8 mouse cellular contexts compared by ENCODE assay signal in the genomic region with DNA sequence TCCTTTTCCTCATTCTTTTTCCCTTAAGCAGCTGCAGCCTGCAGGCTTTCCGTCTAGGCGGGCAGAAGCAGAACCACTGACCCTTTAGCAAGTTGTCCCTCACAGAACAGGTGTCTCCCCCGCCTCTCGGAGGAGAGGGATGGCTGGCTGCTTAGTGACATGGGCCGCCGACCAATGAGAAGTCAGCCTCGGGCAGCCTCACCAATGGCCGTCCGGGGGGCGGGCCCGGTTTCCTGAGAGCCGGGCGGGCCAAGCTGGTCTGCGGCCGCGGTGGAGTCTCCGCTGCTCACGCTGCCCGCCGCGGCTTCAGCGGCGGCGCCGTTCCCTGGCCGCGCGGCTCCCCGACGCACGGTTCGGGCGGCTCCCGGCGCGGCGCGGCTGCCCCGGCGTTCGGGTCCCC. TPM values are rescaled to one million over a fixed set of nuclear protein-coding genes. Genes with fewer than 3 reads are reported as not detected.
DNase-seq lines count a peak whose midpoint lies in the region; ATAC-seq and TF ChIP-seq lines count a peak whose summit lies in the region.

A gene (plus strand): TSS at position 270 of the 400 bp plus-strand sequence.

- peak; percentile 85 for DNase-seq in CD4-positive, CD25-positive, alpha-beta regulatory T cell, adult 2 months (ENCODE audit: low read depth, low spot score)
- peak; percentile 77 for DNase-seq in brain, embryonic 18.5 days (ENCODE audit: low read depth, low spot score)
- DNase-seq in kidney, postnatal 0 days (ENCODE audit: low spot score), result peak; percentile 96
- peak; percentile 79 for DNase-seq in liver, adult 2 months (ENCODE audit: extremely low read depth, low read depth, low spot score)
- DNase-seq in spleen, postnatal 36 days (ENCODE audit: low spot score in 2 of 2), result peak; percentile 90 to 92

- peak within 1 kb of the TSS; percentile 99 for H3K4me2 ChIP-seq in heart, embryonic 12.5 days
- H3K4me2 ChIP-seq in kidney, postnatal 0 days (ENCODE audit: low read length), result peak within 1 kb of the TSS; percentile 98

- TF ChIP-seq CTCF in kidney, postnatal 0 days (IDR thresholded peaks at IDR 0.05; ENCODE audit: low read depth), result no peak
- no peak for TF ChIP-seq CTCF in liver, adult 2 months (IDR thresholded peaks at IDR 0.05; ENCODE audit: low read depth, low read length)

- H3K4me1 ChIP-seq in erythroblast, embryonic 14.5 days (ENCODE audit: control insufficient read depth), result peaks cover 47% of the 10 kb centered on the region
- peaks cover 18% of the 10 kb centered on the region for H3K4me1 ChIP-seq in heart, embryonic 12.5 days (replicated peaks)
- no peaks in the 10 kb centered on the region; the same call in 1 of the 2 replicates for H3K4me1 ChIP-seq in kidney, postnatal 0 days (replicated peaks; ENCODE audit: insufficient read depth, low read length)
- peaks cover 9% of the 10 kb centered on the region for H3K4me1 ChIP-seq in liver, adult 2 months (ENCODE audit: control insufficient read depth, insufficient read depth, low read length)

- no peaks in the 10 kb centered on the region for H3K9me3 ChIP-seq in erythroblast, embryonic 14.5 days (ENCODE audit: control insufficient read depth, low read length)
- no peaks in the 10 kb centered on the region for H3K9me3 ChIP-seq in heart, embryonic 12.5 days (replicated peaks)
- no peaks in the 10 kb centered on the region for H3K9me3 ChIP-seq in kidney, postnatal 0 days (replicated peaks; ENCODE audit: low read length)

- H3K27ac ChIP-seq in heart, embryonic 12.5 days (ENCODE audit: poor library complexity, severe bottlenecking), result no peak within 1 kb of the TSS
- peak within 1 kb of the TSS; percentile 77; the same call in 1 of the 2 replicates for H3K27ac ChIP-seq in kidney, postnatal 0 days
- peak within 1 kb of the TSS; percentile 30 for H3K27ac ChIP-seq in liver, adult 2 months (replicated peaks; ENCODE audit: insufficient read depth, low read depth, low read length)

- peak; percentile 49; the same call in 1 of the 2 replicates for TF ChIP-seq POLR2A in liver, adult 2 months (IDR thresholded peaks at IDR 0.05; ENCODE audit: extremely low read depth, insufficient read depth, low read length)

- peaks cover 46% of the 10 kb centered on the region for H3K27me3 ChIP-seq in erythroblast, embryonic 14.5 days (ENCODE audit: control insufficient read depth)
- H3K27me3 ChIP-seq in heart, embryonic 12.5 days (replicated peaks), result peaks cover 41% of the 10 kb centered on the region
- no peaks in the 10 kb centered on the region for H3K27me3 ChIP-seq in kidney, postnatal 0 days (ENCODE audit: insufficient read depth, low read length)
- H3K27me3 ChIP-seq in liver, adult 2 months (ENCODE audit: control insufficient read depth, insufficient read depth, low read length), result no peaks in the 10 kb centered on the region

- peak; percentile 95 for ATAC-seq in heart, embryonic 12.5 days (ENCODE audit: insufficient number of reproducible peaks, low FRiP score)
- peak; percentile 99 for ATAC-seq in kidney, postnatal 0 days (replicated peaks; ENCODE audit: low FRiP score, low read depth)
- ATAC-seq in monocyte, adult 5-6 weeks (replicated peaks; ENCODE audit: insufficient number of reproducible peaks, low FRiP score, low TSS enrichment, poor library complexity, severe bottlenecking), result peak; percentile 91

- H3K9ac ChIP-seq in heart, embryonic 12.5 days, result peak within 1 kb of the TSS; percentile 93
- peak within 1 kb of the TSS; percentile 86 for H3K9ac ChIP-seq in kidney, postnatal 0 days (ENCODE audit: low read depth, low read length)
- peak within 1 kb of the TSS; percentile 90 for H3K9ac ChIP-seq in liver, adult 2 months (ENCODE audit: low read depth, low read length)

- peaks cover 47% of the 10 kb centered on the region for H3K36me3 ChIP-seq in erythroblast, embryonic 14.5 days (ENCODE audit: control insufficient read depth)
- no peaks in the 10 kb centered on the region for H3K36me3 ChIP-seq in heart, embryonic 12.5 days
- no peaks in the 10 kb centered on the region for H3K36me3 ChIP-seq in kidney, postnatal 0 days (ENCODE audit: insufficient read depth, low read length)
- H3K36me3 ChIP-seq in liver, adult 2 months (ENCODE audit: control insufficient read depth, insufficient read depth, low read length), result no peaks in the 10 kb centered on the region

- peaks cover 8% of the 10 kb centered on the region; the same call in 1 of the 2 replicates for H3K79me2 ChIP-seq in liver, adult 2 months (ENCODE audit: control insufficient read depth, insufficient read depth, low read length)

- WGBS in heart, embryonic 12.5 days, result 1% methylated on average over 41 of the region's 41 CpGs
- under 1% methylated on average over 41 of the region's 41 CpGs for WGBS in kidney, postnatal 0 days
- under 1% methylated on average over 41 of the region's 41 CpGs for WGBS in liver, adult 2 months

- H3K4me3 ChIP-seq in erythroblast, embryonic 14.5 days (replicated peaks), result peak within 1 kb of the TSS; percentile 79
- peak within 1 kb of the TSS; percentile 93 for H3K4me3 ChIP-seq in heart, embryonic 12.5 days
- peak within 1 kb of the TSS; percentile 78 for H3K4me3 ChIP-seq in kidney, postnatal 0 days (replicated peaks; ENCODE audit: low read depth, low read length)
- peak within 1 kb of the TSS; percentile 76 for H3K4me3 ChIP-seq in liver, adult 2 months (ENCODE audit: insufficient read depth, low read depth, low read length)

RNA-seq across cellular contexts. Expression of the gene that starts here (rescaled TPM):
- 91.5 and 99.6 TPM in 2 replicates for polyA plus RNA-seq in erythroblast, embryonic 14.5 days (2012)
- 11.2 and 11.9 TPM in 2 replicates for polyA plus RNA-seq in heart, embryonic 12.5 days (2016; fragmentation: Nextera tagmentation; extraction: Ambion mirVana)
- 24.9 and 25.2 TPM in 2 replicates for polyA plus RNA-seq in kidney, postnatal 0 days (2015; fragmentation: Nextera tagmentation; extraction: Ambion mirVana)
- total RNA-seq in liver, adult 2 months (2014; rRNA removed), result 4.2 and 9.3 TPM in 2 replicates
- polyA plus RNA-seq in liver, adult 2 months (2012; rRNA removed), result 7.0 and 8.5 TPM in 2 replicates
- total RNA-seq in monocyte, adult 5-6 weeks (2017), result 0.29 to 1.6 TPM (median 0.29 TPM) in 3 replicates
